Mouse (Mus musculus) gastrocnemius, postnatal 14 days (tissue): Measurements from ENCODE around the gene Fcgr1. TPM values are rescaled to one million over a fixed set of nuclear protein-coding genes. Genes with fewer than 3 reads are reported as not detected.

Experiments used
- DNase-seq: peaks from one replicate; pipeline ENCODE4 v3.0.0; 2021; ENCODE audit warnings: mixed read lengths
- intact Hi-C: fragments of 180-260 bp; cut with DNase I; formaldehyde crosslinking; loops from one replicate; pipeline ENCODE4 v1.15.1; 2025; ENCODE audit warnings: low total_unique reads
- microRNA-seq, 2 experiments: library from miRNA; unstranded; fragments of <30 nt; microRNA quantifications; one replicate each; pipeline ENCODE4 v1.2.0; 2021
- total RNA-seq, 2 experiments: library from RNA; stranded (reverse); gene quantifications; 2 replicates each; pipeline ENCODE4 v1.2.3; 2021

Gene Fcgr1
- total RNA-seq, 2 experiments from 2014 or later: 0.33 to 0.45 TPM

GRCm38 (mm10) chr3:96237335-96237903 lies 56.4 kb downstream of the Fcgr1 start:
- DNase-seq: no peak
- intact Hi-C loops: loop anchor here (10.0 kb wide), 1 partner anchor 163 kb away; no protein-coding TSS in a partner anchor

- DNase-seq: no peak
- intact Hi-C loops: loop anchor here (10.0 kb wide), 1 partner anchor 162 kb away; no protein-coding TSS in a partner anchor
Measured at GRCm38 (mm10) chr3:96236834-96237334, 56.9 kb downstream of the Fcgr1 start.

- intact Hi-C loops: loop anchor here (10.0 kb wide), 1 partner anchor 161 kb away; no protein-coding TSS in a partner anchor
- no peak for DNase-seq
Measured at GRCm38 (mm10) chr3:96235836-96236235, 57.9 kb downstream of the Fcgr1 start.

GRCm38 (mm10) chr3:96234914-96235313 lies 58.9 kb downstream of the Fcgr1 start:
- no peak for DNase-seq
- intact Hi-C loops: loop anchor here (10.0 kb wide), 1 partner anchor 160 kb away; no protein-coding TSS in a partner anchor

Small RNA genes lying within 50 kb of the gene (microRNA-seq; reads per million reads assigned to microRNA genes)
- 0 reads per million in 2 experiments for gene Gm47311
- 0 reads per million in 2 experiments for gene Gm47313

Other genes with a start within 250 kb of the Fcgr1 start
- gene Vps45, start 235.5 kb downstream of the Fcgr1 start, total RNA-seq: 10 to 100 TPM; 21.4 to 23.6 TPM
- gene Otud7b, start 189.4 kb downstream of the Fcgr1 start, total RNA-seq: 10 to 100 TPM; 44.4 to 44.7 TPM
- 1 to 10 TPM; 4.1 to 5.2 TPM for gene Mtmr11, start 132.0 kb downstream of the Fcgr1 start, total RNA-seq
- gene Sf3b4, start 121.6 kb downstream of the Fcgr1 start, total RNA-seq: 10 to 100 TPM; 10.3 to 13.2 TPM
- 1 to 10 TPM; 1.8 to 4.0 TPM for gene Sv2a, start 112.8 kb downstream of the Fcgr1 start, total RNA-seq
- gene Bola1, start 74.3 kb downstream of the Fcgr1 start, total RNA-seq: 10 to 100 TPM; 26.4 to 27.7 TPM
- 1 to 10 TPM; 3.4 to 7.1 TPM for gene Hist2h2ab, start 74.1 kb downstream of the Fcgr1 start, total RNA-seq
- gene Hist2h2ac, start 73.1 kb downstream of the Fcgr1 start, total RNA-seq: 10 to 100 TPM; 33.7 to 41.7 TPM
- gene Hist2h2be, start 72.8 kb downstream of the Fcgr1 start, total RNA-seq: 1 to 10 TPM; 4.3 to 4.4 TPM
- gene Hist2h3c2, start 54.8 kb downstream of the Fcgr1 start, total RNA-seq: 10 to 100 TPM; 30.3 to 31.5 TPM
- 100 to 1,000 TPM; 353 to 418 TPM for gene Hist2h2aa2, start 53.7 kb downstream of the Fcgr1 start, total RNA-seq
- gene Hist2h2aa1, start 48.5 kb downstream of the Fcgr1 start, total RNA-seq: 10 to 100 TPM in 1 of 2 experiments, 1 to 10 TPM in 1; 3.3 to 12.8 TPM
- gene Hist2h3c1, start 47.3 kb downstream of the Fcgr1 start, total RNA-seq: not detected
- gene Hist2h4, start 30.7 kb downstream of the Fcgr1 start, total RNA-seq: 10 to 100 TPM; 20.5 to 21.2 TPM
- gene Hist2h3b, start 25.3 kb downstream of the Fcgr1 start, total RNA-seq: 100 to 1,000 TPM; 154 to 189 TPM
- gene Hist2h2bb, start 24.2 kb downstream of the Fcgr1 start, total RNA-seq: 100 to 1,000 TPM; 160 to 175 TPM
- gene BC107364, start 158.3 kb upstream of the Fcgr1 start, total RNA-seq: not detected
- 100 to 1,000 TPM; 460 to 465 TPM for gene Hfe2, start 231.2 kb upstream of the Fcgr1 start, total RNA-seq